Mouse (Mus musculus): ENCODE results near the gene Ddx50. TPM values are rescaled to one million over a fixed set of nuclear protein-coding genes. Genes with fewer than 3 reads are reported as not detected.
"Not testable (repeated sequence)": the region's sequence is repeated elsewhere in the genome, so short reads cannot be mapped to it uniquely, and the experiment has no call there.

Ddx50 gene
- polyA plus RNA-seq, 1 experiment from 2014 or later = 39.3 TPM

DNA sequence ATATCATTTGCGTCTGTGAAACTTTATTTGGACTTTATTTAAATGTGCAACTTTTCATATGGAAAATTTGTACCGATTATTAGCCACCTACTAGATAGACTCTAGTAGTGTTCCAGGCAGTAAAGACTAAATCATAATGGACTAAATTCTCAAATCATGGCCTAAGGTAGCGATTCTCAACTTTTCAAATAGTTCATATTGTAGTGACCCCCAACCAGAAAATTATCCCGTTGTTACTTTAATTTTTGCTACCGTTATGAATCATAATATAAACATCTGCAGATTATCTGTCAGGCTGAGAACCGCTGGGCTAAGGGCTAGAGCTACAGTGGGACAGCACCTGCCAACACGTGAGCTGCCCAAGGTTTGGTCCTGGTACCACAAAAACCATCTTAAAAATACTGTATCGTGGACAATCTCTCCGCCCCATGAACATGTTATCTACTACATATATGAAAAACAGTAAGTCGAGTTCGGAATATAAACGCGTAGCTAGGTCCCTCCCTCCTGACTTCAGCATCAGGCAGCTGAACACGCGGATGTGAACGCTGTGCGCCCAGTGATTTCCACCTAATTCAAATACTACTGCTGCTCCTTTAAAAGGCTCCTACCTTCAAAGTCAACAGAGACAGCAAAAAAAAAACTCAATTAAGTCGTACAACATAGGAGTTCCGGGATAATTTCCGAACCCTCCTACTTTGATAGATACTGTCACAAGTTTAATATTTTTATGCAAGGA is 49.8 kb downstream of the Ddx50 start:
- DNase-seq (peak; percentile 23), ATAC-seq (ENCODE audit: low read depth) (no peak)
- H3K4me2 ChIP-seq = peak overlapping the region; percentile 96
- H3K27ac ChIP-seq = no peak overlapping the region
- no peaks in the 10 kb centered on the region for H3K27me3 ChIP-seq
- 4% methylated on average over 20 of the region's 20 CpGs for WGBS (ENCODE audit: insufficient replicate concordance)
- H3K36me3 ChIP-seq = peaks cover 33% of the 10 kb centered on the region
- peaks cover 55% of the 10 kb centered on the region for H3K4me1 ChIP-seq (replicated peaks)
- H3K9me3 ChIP-seq (replicated peaks) = no peaks in the 10 kb centered on the region
- H3K9ac ChIP-seq = peak overlapping the region; percentile 88
- peak overlapping the region; percentile 93 for H3K4me3 ChIP-seq (replicated peaks)

DNA sequence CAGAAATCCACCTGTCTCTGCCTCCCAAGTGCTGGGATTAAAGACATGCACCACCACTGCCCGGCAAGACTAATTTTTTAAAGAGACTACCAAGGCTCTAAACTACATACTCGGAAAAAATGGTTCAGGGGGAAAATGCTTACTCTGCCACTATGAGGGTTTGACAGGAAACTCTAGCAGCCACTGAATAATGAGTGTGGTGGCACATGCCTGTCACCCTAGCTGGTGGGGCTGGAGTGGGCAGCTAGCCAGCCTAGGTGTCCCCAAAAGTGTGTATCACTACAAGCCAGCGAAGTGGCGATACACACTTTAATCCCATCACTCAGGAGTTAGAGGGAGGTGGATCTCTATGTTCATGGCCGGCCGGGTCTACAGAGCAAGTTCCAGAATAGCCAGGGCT is 51.0 kb downstream of the Ddx50 start:
- Histone ChIP-seq H3K4me1 (replicated peaks) (peaks cover 55% of the 10 kb centered on the region), H3K27me3 (no peaks in the 10 kb centered on the region), H3K4me2 (peak overlapping the region; percentile 96), H3K27ac (no peak overlapping the region; the same call in 1 of the 2 replicates), H3K4me3 (replicated peaks) (peak overlapping the region; percentile 93), H3K36me3 (peaks cover 44% of the 10 kb centered on the region), H3K9me3 (replicated peaks) (no peaks in the 10 kb centered on the region), H3K9ac (peak overlapping the region; percentile 63)
- no peak for ATAC-seq (ENCODE audit: low read depth)
- WGBS (ENCODE audit: insufficient replicate concordance) = 57% methylated on average over 6 of the region's 6 CpGs
- no peak for DNase-seq

DNA sequence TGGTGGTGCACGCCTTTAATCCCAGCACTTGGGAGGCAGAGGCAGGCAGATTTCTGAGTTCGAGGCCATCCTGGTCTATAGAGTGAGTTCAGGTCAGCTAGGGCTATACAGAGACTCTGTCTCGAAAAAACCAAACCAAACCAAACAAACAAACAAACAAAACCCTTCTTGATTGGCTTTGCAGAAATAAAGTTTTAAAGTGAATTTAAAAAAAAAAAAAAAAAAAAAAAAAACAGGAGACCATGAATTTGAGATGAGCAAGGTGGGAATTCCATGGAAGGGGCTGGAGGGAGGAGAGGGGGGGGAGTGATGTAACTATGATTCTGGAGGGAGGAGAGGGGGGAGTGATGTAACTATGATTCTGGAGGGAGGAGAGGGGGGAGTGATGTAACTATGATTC is 51.7 kb downstream of the Ddx50 start:
- Histone ChIP-seq H3K4me2 (0 out of 2 replicates have a peak overlapping the region, but pooled peaks have one; percentile 6), H3K4me1 (replicated peaks) (peaks cover 55% of the 10 kb centered on the region), H3K36me3 (peaks cover 52% of the 10 kb centered on the region)
- H3K9me3 ChIP-seq (replicated peaks); DNase-seq; H3K9ac ChIP-seq; ATAC-seq (ENCODE audit: low read depth); H3K27ac ChIP-seq; H3K4me3 ChIP-seq (replicated peaks); H3K27me3 ChIP-seq: not testable (repeated sequence)
- 83% methylated on average over 3 of the region's 3 CpGs for WGBS (ENCODE audit: insufficient replicate concordance)

- H3K36me3 ChIP-seq = peaks cover 95% of the 10 kb centered on the region
Measured at GRCm38 (mm10) chr10:62592496-62592895, 58.5 kb downstream of the Ddx50 start.

DNA sequence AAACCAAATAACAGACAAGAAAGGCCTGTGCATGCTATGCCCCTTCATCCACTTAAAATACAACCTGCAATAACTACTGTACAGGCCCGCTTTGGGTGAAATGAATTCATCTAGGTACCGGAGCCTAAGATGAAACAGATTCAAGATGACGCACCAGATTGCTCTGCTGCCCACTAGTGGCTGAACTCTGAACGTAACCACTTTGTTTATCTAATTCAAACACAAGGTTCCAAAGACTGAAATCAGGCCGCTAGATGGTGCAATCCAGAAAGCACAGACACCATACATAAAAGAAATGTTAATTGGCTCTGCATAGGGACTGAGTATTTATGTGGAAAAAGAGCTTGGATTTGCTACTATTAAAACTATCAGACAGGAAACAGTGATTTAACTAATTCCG is 60.8 kb downstream of the Ddx50 start:
- no peaks in the 10 kb centered on the region; the same call in 1 of the 2 replicates for H3K4me1 ChIP-seq (replicated peaks)
- ATAC-seq (ENCODE audit: low read depth) (peak; percentile 71), DNase-seq (peak; percentile 69)
- no peak overlapping the region for H3K4me2 ChIP-seq
- WGBS (ENCODE audit: insufficient replicate concordance) = 39% methylated on average over 6 of the region's 6 CpGs
- no peak overlapping the region for H3K27ac ChIP-seq
- H3K4me3 ChIP-seq (replicated peaks) = no peak overlapping the region
- H3K27me3 ChIP-seq = no peaks in the 10 kb centered on the region
- no peaks in the 10 kb centered on the region for H3K9me3 ChIP-seq (replicated peaks)
- peaks cover 97% of the 10 kb centered on the region for H3K36me3 ChIP-seq
- H3K9ac ChIP-seq = no peak overlapping the region

More at GRCm38 (mm10) chr10:62592496-62592895, 58.5 kb downstream of the Ddx50 start:
- 88% methylated on average over 7 of the region's 7 CpGs for WGBS (ENCODE audit: insufficient replicate concordance)
- H3K4me2 ChIP-seq = no peak overlapping the region
- H3K4me1 ChIP-seq (replicated peaks) = peaks cover 4% of the 10 kb centered on the region
- no peak overlapping the region for H3K27ac ChIP-seq
- no peaks in the 10 kb centered on the region for H3K9me3 ChIP-seq (replicated peaks)
- H3K9ac ChIP-seq = no peak overlapping the region
- ATAC-seq (ENCODE audit: low read depth) (no peak), DNase-seq (no peak)
- no peak overlapping the region for H3K4me3 ChIP-seq (replicated peaks)
- H3K27me3 ChIP-seq = no peaks in the 10 kb centered on the region

DNA sequence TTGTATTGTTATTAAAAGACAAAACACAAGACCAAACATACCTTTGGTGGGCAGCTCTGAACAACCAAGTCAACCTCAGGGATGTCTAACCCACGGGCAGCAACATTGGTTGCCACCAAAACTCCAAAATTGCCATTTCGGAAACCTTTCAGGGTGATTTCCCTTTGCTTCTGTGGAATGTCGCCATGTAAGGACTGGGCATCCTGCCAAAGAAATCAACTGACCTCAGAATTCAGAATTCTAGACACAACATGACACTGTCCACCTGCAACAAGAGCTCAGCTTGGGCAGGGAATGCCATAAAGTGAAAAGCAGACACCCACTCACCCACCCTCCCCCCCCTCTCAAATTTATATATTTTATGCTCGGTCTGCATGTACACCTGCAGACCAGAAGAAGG is 62.4 kb downstream of the Ddx50 start:
- Histone ChIP-seq H3K4me1 (replicated peaks) (no peaks in the 10 kb centered on the region; the same call in 1 of the 2 replicates), H3K4me2 (no peak overlapping the region), H3K4me3 (replicated peaks) (no peak overlapping the region), H3K36me3 (peaks cover 97% of the 10 kb centered on the region), H3K9me3 (replicated peaks) (no peaks in the 10 kb centered on the region), H3K9ac (no peak overlapping the region), H3K27ac (no peak overlapping the region), H3K27me3 (no peaks in the 10 kb centered on the region)
- WGBS (ENCODE audit: insufficient replicate concordance) = 82% methylated on average over 4 of the region's 4 CpGs
- DNase-seq (no peak), ATAC-seq (ENCODE audit: low read depth) (no peak)

DNA sequence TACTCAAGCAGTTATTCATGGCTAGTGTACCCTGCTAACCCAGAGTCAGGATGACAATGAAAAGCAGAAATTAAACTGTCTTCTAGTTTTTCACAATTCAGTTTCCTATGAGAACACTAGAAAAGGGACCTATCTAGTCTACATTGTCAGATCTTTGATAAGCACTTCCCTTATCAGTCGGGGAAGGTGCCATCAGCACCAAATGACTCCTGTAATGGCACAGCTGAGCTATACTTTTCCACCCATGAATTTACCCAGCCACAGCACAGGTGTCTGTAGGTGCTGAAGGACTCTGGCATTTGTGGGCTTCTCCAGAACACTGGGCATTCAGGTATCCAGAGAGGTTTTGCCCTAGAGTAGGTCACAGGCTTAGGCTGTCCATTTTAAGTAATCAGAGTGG is 67.8 kb downstream of the Ddx50 start:
- H3K9me3 ChIP-seq (replicated peaks) = no peaks in the 10 kb centered on the region

GRCm38 (mm10) chr10:62582701-62583100 is 68.3 kb downstream of the Ddx50 start:
- WGBS (ENCODE audit: insufficient replicate concordance) = 84% methylated on average over 7 of the region's 7 CpGs
- Histone ChIP-seq H3K27ac (no peak overlapping the region), H3K27me3 (no peaks in the 10 kb centered on the region), H3K4me1 (replicated peaks) (peaks cover 5% of the 10 kb centered on the region), H3K36me3 (peaks cover 81% of the 10 kb centered on the region), H3K9me3 (replicated peaks) (no peaks in the 10 kb centered on the region), H3K4me2 (no peak overlapping the region), H3K4me3 (replicated peaks) (no peak overlapping the region), H3K9ac (no peak overlapping the region)
- DNase-seq = no peak
- ATAC-seq (ENCODE audit: low read depth) = no peak

More for the DNA sequence above, 67.8 kb downstream of the Ddx50 start:
- H3K4me2 ChIP-seq = no peak overlapping the region
- DNase-seq (no peak), ATAC-seq (ENCODE audit: low read depth) (no peak)
- no peaks in the 10 kb centered on the region for H3K27me3 ChIP-seq
- no peak overlapping the region for H3K9ac ChIP-seq
- H3K4me1 ChIP-seq (replicated peaks) = peaks cover 4% of the 10 kb centered on the region
- 29% methylated on average over 1 of the region's 1 CpGs for WGBS (ENCODE audit: insufficient replicate concordance)
- H3K27ac ChIP-seq = no peak overlapping the region
- no peak overlapping the region for H3K4me3 ChIP-seq (replicated peaks)
- peaks cover 86% of the 10 kb centered on the region for H3K36me3 ChIP-seq

GRCm38 (mm10) chr10:62582263-62582662 is 68.8 kb downstream of the Ddx50 start:
- Histone ChIP-seq H3K9ac (no peak overlapping the region), H3K4me1 (replicated peaks) (peaks cover 9% of the 10 kb centered on the region), H3K36me3 (peaks cover 76% of the 10 kb centered on the region), H3K4me3 (replicated peaks) (no peak overlapping the region), H3K4me2 (no peak overlapping the region), H3K27me3 (no peaks in the 10 kb centered on the region), H3K9me3 (replicated peaks) (no peaks in the 10 kb centered on the region), H3K27ac (no peak overlapping the region)
- DNase-seq (no peak), ATAC-seq (ENCODE audit: low read depth) (no peak)
- 85% methylated on average over 17 of the region's 17 CpGs for WGBS (ENCODE audit: insufficient replicate concordance)

DNA sequence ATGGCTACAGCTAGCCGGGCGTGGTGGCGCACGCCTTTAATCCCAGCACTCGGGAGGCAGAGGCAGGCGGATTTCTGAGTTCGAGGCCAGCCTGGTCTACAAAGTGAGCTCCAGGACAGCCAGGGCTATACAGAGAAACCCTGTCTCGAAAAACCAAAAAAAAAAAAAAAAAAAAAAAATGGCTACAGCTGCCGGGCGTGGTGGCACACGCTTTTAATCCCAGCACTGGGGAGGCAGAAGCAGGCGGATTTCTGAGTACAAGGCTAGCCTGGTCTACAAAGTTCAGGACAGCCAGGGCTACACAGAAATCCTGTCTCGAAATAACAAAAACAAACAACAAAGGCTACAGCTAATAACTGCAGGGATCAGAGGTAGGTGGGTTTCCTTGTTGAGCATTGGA is 71.9 kb downstream of the Ddx50 start:
- 76% methylated on average over 12 of the region's 13 CpGs for WGBS (ENCODE audit: insufficient replicate concordance)
- H3K9ac ChIP-seq; H3K27me3 ChIP-seq; H3K27ac ChIP-seq; ATAC-seq (ENCODE audit: low read depth); DNase-seq; H3K4me3 ChIP-seq (replicated peaks); H3K9me3 ChIP-seq (replicated peaks): not testable (repeated sequence)
- Histone ChIP-seq H3K4me2 (0 out of 2 replicates have a peak overlapping the region, but pooled peaks have one; percentile 51), H3K36me3 (peaks cover 51% of the 10 kb centered on the region), H3K4me1 (replicated peaks) (peaks cover 18% of the 10 kb centered on the region)

- Histone ChIP-seq H3K27me3 (no peaks in the 10 kb centered on the region), H3K9ac (peak within 1 kb of the TSS; percentile 85), H3K27ac (peak within 1 kb of the TSS; percentile 53), H3K4me2 (peak within 1 kb of the TSS; percentile 91), H3K4me1 (replicated peaks) (peaks cover 18% of the 10 kb centered on the region), H3K36me3 (peaks cover 45% of the 10 kb centered on the region), H3K4me3 (replicated peaks) (peak within 1 kb of the TSS; percentile 83), H3K9me3 (replicated peaks) (no peaks in the 10 kb centered on the region)
- ATAC-seq (ENCODE audit: low read depth) (peak; percentile 96), DNase-seq (peak; percentile 94)
- 6% methylated on average over 33 of the region's 33 CpGs for WGBS (ENCODE audit: insufficient replicate concordance)
Measured at GRCm38 (mm10) chr10:62578338-62579100, 72.5 kb downstream of the Ddx50 start, which contains the start of gene Kif1bp. Gene Kif1bp, minus strand, starts transcription at chr10:62578457.
